Mouse (Mus musculus) thymus, postnatal 10 days (tissue): ENCODE data around the gene Klb.

ENCODE experiments used
- DNase-seq, 2 experiments: peaks; one replicate each; pipeline ENCODE4 v3.0.0; 2021; ENCODE audit warnings: low spot score in 2 of 2

Gene Klb

DNA sequence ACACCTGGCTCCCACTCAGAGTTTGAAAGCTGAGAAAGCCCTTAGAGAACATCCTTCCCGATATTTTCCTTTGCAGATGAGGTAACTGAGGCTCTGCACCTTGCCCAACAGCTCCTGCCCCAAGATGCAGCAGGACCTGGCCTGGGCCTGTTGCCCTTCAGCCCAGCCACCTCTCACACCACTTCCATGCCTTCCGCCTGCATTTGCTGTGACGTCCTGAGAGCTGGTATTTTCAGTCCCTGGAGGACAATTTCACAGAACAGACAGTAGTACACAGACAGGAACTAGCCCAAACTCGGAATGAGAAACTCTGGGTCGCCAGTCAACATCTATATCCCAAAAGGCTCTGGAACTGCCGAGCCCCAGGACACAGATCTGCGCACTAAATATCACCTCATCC, 26.6 kb downstream of the Klb start:
- no peak for DNase-seq

- DNase-seq = no peak
Observed at GRCm38 (mm10) chr5:65385704-65386103, 37.6 kb downstream of the Klb start.

DNA sequence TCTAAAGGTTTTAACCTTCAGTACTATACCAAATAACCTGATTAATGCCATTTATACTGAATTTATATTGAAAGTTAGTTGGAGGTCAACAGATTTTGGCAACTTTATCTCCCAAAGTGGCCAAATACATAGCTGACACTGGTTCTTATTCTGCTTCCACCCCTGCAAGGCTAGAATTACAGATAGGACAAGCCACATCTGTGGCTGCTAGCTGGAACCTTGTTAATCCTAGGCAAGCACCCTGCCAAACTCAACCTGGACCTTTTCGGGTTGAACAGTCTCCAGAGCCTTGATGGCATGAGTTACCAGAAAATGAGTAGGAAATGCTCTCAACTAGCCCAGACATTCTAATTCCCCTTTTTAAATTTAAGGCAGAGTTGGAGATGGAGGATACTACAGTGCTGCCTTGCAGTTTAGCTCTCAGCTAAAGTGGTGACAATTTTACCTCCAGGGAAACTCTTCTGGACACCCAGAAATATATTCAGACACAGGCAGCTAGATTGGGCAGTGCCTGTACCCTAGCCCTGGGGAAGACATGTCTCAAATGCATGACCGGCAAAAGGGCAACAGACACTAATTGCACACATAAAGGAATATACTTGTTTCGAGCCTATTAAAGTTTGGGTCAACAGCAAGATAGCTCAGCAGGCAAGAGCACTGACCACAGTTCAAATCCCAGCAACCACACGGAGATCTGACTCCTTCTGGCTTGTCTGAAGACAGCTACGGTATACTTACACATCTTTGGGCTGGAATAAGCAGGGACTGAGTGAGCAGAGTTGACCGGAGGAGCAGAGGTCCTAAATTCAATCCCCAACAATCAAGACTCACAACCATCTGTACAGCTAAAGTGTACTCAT, 39.1 kb downstream of the Klb start:
- DNase-seq = no peak

GRCm38 (mm10) chr5:65390648-65391644, 42.8 kb downstream of the Klb start, which contains the start of the genes Rpl9 and Lias:
Rpl9 (minus strand) TSS chr5:65391444.
Lias (plus strand) TSS chr5:65391497.
- peak; percentile 98 for DNase-seq

DNA sequence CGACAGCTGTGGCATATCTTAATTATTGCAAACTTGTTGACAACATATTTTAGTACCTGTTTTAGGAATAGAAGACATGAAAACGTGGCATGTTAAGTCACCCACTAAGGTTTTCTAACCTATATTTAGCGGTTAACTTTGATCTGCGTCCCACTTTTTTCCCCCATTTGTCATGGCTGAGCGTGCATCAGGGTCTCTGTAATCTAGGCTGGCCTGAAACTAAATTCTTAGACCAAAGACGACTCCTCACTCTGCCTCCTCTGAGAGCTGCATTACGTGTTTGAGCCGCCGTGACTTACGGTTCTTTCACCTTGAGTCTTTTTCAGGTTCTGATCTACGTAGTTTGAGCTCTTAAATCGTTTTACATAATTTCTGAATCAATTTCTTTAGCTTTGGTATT, 43.6 kb downstream of the Klb start:
- no peak for DNase-seq

- DNase-seq = no peak
Observed at GRCm38 (mm10) chr5:65394425-65394824, 46.3 kb downstream of the Klb start.

- peak; percentile 44 to 73 for DNase-seq
Observed at GRCm38 (mm10) chr5:65401251-65401994, 53.3 kb downstream of the Klb start.

GRCm38 (mm10) chr5:65407989-65408388, 59.9 kb downstream of the Klb start:
- DNase-seq = no peak

- DNase-seq = no peak
Observed at GRCm38 (mm10) chr5:65415653-65416458, 67.7 kb downstream of the Klb start.

- no peak for DNase-seq
Observed at GRCm38 (mm10) chr5:65419136-65419535, 71.0 kb downstream of the Klb start.

- DNase-seq = no peak
Observed at GRCm38 (mm10) chr5:65420822-65421221, 72.7 kb downstream of the Klb start.

GRCm38 (mm10) chr5:65422803-65423202, 74.7 kb downstream of the Klb start:
- no peak for DNase-seq

GRCm38 (mm10) chr5:65424215-65424614, 76.1 kb downstream of the Klb start:
- no peak for DNase-seq

DNA sequence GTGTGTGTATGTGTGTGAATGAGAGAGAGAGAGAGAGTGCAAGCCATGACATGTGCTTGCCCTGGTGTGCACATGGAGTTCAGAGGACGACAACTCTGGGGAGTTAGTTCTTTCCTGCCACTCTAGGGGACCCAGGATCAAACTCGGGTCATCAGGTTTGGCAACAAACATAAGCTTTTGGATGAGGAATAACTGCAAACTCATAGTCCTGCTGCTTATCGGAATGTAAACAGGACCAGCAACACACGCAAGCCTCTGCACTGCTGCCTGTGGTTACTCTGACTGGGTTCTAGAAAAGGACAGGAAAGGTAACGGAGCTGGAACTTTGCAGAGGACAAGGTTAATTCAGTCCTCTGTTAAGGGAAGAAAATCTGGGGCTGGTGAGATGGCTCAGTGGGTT, 77.1 kb downstream of the Klb start:
- DNase-seq = no peak

DNA sequence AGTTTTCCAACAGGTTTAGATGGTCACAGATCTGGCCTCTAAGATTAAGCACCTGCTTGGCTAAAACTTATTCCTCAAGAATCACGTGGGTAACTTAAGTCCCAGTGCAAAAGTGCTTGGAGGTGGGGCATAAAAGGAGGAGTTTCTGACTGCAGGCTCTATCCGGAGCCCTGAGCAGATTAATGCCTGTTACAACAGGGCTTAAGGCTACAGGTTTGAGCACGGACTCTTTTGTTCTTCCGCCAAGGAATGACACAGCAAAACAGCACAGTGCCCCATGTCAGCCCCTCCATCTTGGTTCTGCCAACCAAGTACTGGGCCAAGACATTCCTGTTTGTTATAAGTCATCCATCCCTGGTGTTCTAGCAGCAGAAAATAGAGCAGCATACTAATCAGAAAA, 80.2 kb downstream of the Klb start:
- no peak for DNase-seq

GRCm38 (mm10) chr5:65429441-65429840, 81.3 kb downstream of the Klb start:
- no peak for DNase-seq
